Mouse (Mus musculus) erythroblast, embryonic 14.5 days (primary cell): ENCODE measurements around the gene Gm6401. TPM values are rescaled to one million over a fixed set of nuclear protein-coding genes. Genes with fewer than 3 reads are reported as not detected.
"Not testable (repeated sequence)": the region's sequence is repeated elsewhere in the genome, so short reads cannot be mapped to it uniquely, and the experiment has no call there.

Experiments used
- H3K27me3 ChIP-seq: 2 replicates; pipeline ENCODE4 v1.6.1; 2012; ENCODE audit warnings: inconsistent platforms; ENCODE audit not compliant: control insufficient read depth
- H3K36me3 ChIP-seq: 2 replicates; pipeline ENCODE4 v1.6.1; 2012; ENCODE audit warnings: mild to moderate bottlenecking, inconsistent platforms; ENCODE audit not compliant: control insufficient read depth
- H3K4me1 ChIP-seq: 2 replicates; pipeline ENCODE4 v1.6.1; 2012; ENCODE audit warnings: inconsistent platforms; ENCODE audit not compliant: control insufficient read depth
- H3K4me3 ChIP-seq: replicated peaks from 2 replicates; pipeline ENCODE3; 2012; ENCODE audit warnings: moderate library complexity, mild to moderate bottlenecking, inconsistent platforms
- H3K9me3 ChIP-seq: 2 replicates; pipeline ENCODE4 v1.6.1; 2012; ENCODE audit warnings: low read length, inconsistent platforms, mixed read lengths; ENCODE audit not compliant: control insufficient read depth
- polyA plus RNA-seq: library from polyadenylated mRNA; stranded (reverse); fragments of >175 nt; gene quantifications from 2 replicates; pipeline ENCODE4 v1.2.3, GENCODE M21; 2012

Gene Gm6401
- polyA plus RNA-seq = not detected in 2 replicates

- H3K9me3 ChIP-seq = peaks cover 11% of the 10 kb centered on the region
- H3K36me3 ChIP-seq, H3K27me3 ChIP-seq, H3K4me1 ChIP-seq, H3K4me3 ChIP-seq: not testable (repeated sequence)
Measured at GRCm38 (mm10) chr14:41967827-41968226, at the start of gene Gm6401. TSS of gene Gm6401 (minus strand) at chr14:41967927.

- not testable (repeated sequence) for H3K36me3 ChIP-seq, H3K9me3 ChIP-seq, H3K4me3 ChIP-seq, H3K27me3 ChIP-seq, H3K4me1 ChIP-seq
Measured at GRCm38 (mm10) chr14:41983225-41983624, 15.5 kb upstream of the Gm6401 start, which contains the start of gene Gm3543. TSS of gene Gm3543 (minus strand) at chr14:41983325.

GRCm38 (mm10) chr14:41968596-41968995 is 869 bp upstream of the Gm6401 start:
- not testable (repeated sequence) for H3K27me3 ChIP-seq, H3K36me3 ChIP-seq, H3K4me1 ChIP-seq, H3K4me3 ChIP-seq
- peaks cover 11% of the 10 kb centered on the region for H3K9me3 ChIP-seq

GRCm38 (mm10) chr14:41964095-41964494 is 3.6 kb downstream of the Gm6401 start:
- not testable (repeated sequence) for H3K4me3 ChIP-seq, H3K4me1 ChIP-seq, H3K27me3 ChIP-seq, H3K36me3 ChIP-seq
- peaks cover 11% of the 10 kb centered on the region for H3K9me3 ChIP-seq

- not testable (repeated sequence) for H3K27me3 ChIP-seq, H3K9me3 ChIP-seq, H3K36me3 ChIP-seq, H3K4me3 ChIP-seq, H3K4me1 ChIP-seq
Measured at GRCm38 (mm10) chr14:41943695-41944094, 24.0 kb downstream of the Gm6401 start, which contains the start of gene 1700024B05Rik. TSS of gene 1700024B05Rik (plus strand) at chr14:41943995.

GRCm38 (mm10) chr14:41924649-41925048 is 43.1 kb downstream of the Gm6401 start, which contains the start of gene 1700049E17Rik1:
TSS of gene 1700049E17Rik1 (plus strand) at chr14:41924949.
- not testable (repeated sequence) for H3K4me3 ChIP-seq, H3K4me1 ChIP-seq

More at GRCm38 (mm10) chr14:41924649-41925048, 43.1 kb downstream of the Gm6401 start, which contains the start of gene 1700049E17Rik1:
- not testable (repeated sequence) for H3K36me3 ChIP-seq, H3K27me3 ChIP-seq, H3K9me3 ChIP-seq

Other genes with a start within 250 kb of the Gm6401 start
- not detected in 2 replicates for gene Gm7929, start 217.3 kb downstream of the Gm6401 start, polyA plus RNA-seq
- gene Gm47189, start 195.5 kb downstream of the Gm6401 start, polyA plus RNA-seq = not detected in 2 replicates
- gene Gm7980, start 60.6 kb downstream of the Gm6401 start, polyA plus RNA-seq = not detected in 2 replicates
- not detected in 2 replicates for gene 1700049E17Rik1, start 43.0 kb downstream of the Gm6401 start, polyA plus RNA-seq
- not detected in 2 replicates for gene 1700024B05Rik, start 23.9 kb downstream of the Gm6401 start, polyA plus RNA-seq
- gene Gm3543, start 15.4 kb upstream of the Gm6401 start, polyA plus RNA-seq = not detected in 2 replicates
- gene Gm7951, start 149.4 kb upstream of the Gm6401 start, polyA plus RNA-seq = not detected in 2 replicates
- gene Gm17027, start 194.7 kb upstream of the Gm6401 start, polyA plus RNA-seq = not detected in 2 replicates
- not detected in 2 replicates for gene Gm3573, start 222.9 kb upstream of the Gm6401 start, polyA plus RNA-seq